Mouse (Mus musculus) myocyte (in vitro differentiated cells): Measurements from ENCODE around the gene Hoxa4.

Experiments used
- CEBPB ChIP-seq: IDR thresholded peaks from 2 replicates; pipeline ENCODE4 v1.6.1; 2011; ENCODE audit warnings: mild to moderate bottlenecking, moderate library complexity; ENCODE audit not compliant: poor library complexity, insufficient read depth, severe bottlenecking
- MAX ChIP-seq: IDR thresholded peaks from one replicate; pipeline ENCODE4 v1.6.1; 2011; ENCODE audit warnings: low read depth, mild to moderate bottlenecking, control low read depth
- MYOD1 ChIP-seq, 3 experiments: IDR thresholded peaks; one replicate each; pipeline ENCODE4 v1.6.1; 2011; ENCODE audit warnings: control low read depth in 2 of 3, low read depth in 2 of 3, mild to moderate bottlenecking in 2 of 3, moderate library complexity in 1 of 3; ENCODE audit not compliant: insufficient read length in 2 of 3, control insufficient read depth in 1 of 3
- MYOG ChIP-seq, 3 experiments: IDR thresholded peaks; one replicate each; pipeline ENCODE4 v1.6.1; 2011; ENCODE audit warnings: control low read depth in 2 of 3, low read depth in 2 of 3, mild to moderate bottlenecking in 2 of 3; ENCODE audit not compliant: insufficient read length in 2 of 3, control insufficient read depth in 1 of 3, insufficient read depth in 1 of 3
- POLR2A ChIP-seq: IDR thresholded peaks from one replicate; pipeline ENCODE4 v1.6.1; 2011; ENCODE audit warnings: low read depth, mild to moderate bottlenecking, control low read depth, moderate library complexity; ENCODE audit not compliant: insufficient read length
- REST ChIP-seq: IDR thresholded peaks from one replicate; pipeline ENCODE4 v1.6.1; 2011; ENCODE audit warnings: mild to moderate bottlenecking, control low read depth, moderate library complexity; ENCODE audit not compliant: insufficient read depth, insufficient read length
- TCF12 ChIP-seq: IDR thresholded peaks from one replicate; pipeline ENCODE4 v1.6.1; 2011; ENCODE audit warnings: mild to moderate bottlenecking, control low read depth; ENCODE audit not compliant: poor library complexity, insufficient read depth, severe bottlenecking
- USF1 ChIP-seq: IDR thresholded peaks from one replicate; pipeline ENCODE4 v1.6.1; 2011; ENCODE audit warnings: low read depth, mild to moderate bottlenecking, control low read depth, moderate library complexity

- no peak for TF ChIP-seq REST
- no peak for TF ChIP-seq TCF12
- no peak for TF ChIP-seq USF1
- TF ChIP-seq MYOD1 (IDR thresholded peaks at IDR 0.05; ENCODE audit: control insufficient read depth in 1 of 3, insufficient read length in 2 of 3, low read depth in 2 of 3) = no peak
- no peak for TF ChIP-seq CEBPB
- TF ChIP-seq MYOG (IDR thresholded peaks at IDR 0.05; ENCODE audit: control insufficient read depth in 1 of 3, insufficient read depth in 1 of 3, insufficient read length in 2 of 3, low read depth in 2 of 3) = no peak
- TF ChIP-seq POLR2A = no peak
- TF ChIP-seq MAX = no peak
Measured at GRCm38 (mm10) chr6:52166431-52167077, 25.0 kb downstream of the Hoxa4 start.
